Mouse (Mus musculus) retina, postnatal 1 day (tissue): ENCODE measurements at regions not wholly inside any gene's neighbourhood (a gene's known extent, or its start where the extent isn't known, plus 50 kb on each side); places are given as distances from the start of the nearest gene placed in this dataset.
A peak's percentile ranks its signal among the peaks of the same experiment; 100 is the strongest.

Source experiments
- DNase-seq: peaks from one replicate; pipeline ENCODE4 v3.0.0-alpha.2; 2012

GRCm38 (mm10) chr8:126538136-126538535 lies 55.6 kb downstream of the Irf2bp2 start:
- DNase-seq, result no peak

GRCm38 (mm10) chr8:126536928-126537618 lies 56.7 kb downstream of the Irf2bp2 start:
- DNase-seq, result peak; percentile 94

- DNase-seq, result peak; percentile 72
Measured at GRCm38 (mm10) chr8:126536132-126536927, 57.5 kb downstream of the Irf2bp2 start.

GRCm38 (mm10) chr8:126532284-126532974 lies 57.6 kb upstream of the Tarbp1 start:
- DNase-seq, result no peak

GRCm38 (mm10) chr8:126531459-126531858 lies 56.6 kb upstream of the Tarbp1 start:
- no peak for DNase-seq

- DNase-seq, result no peak
Measured at GRCm38 (mm10) chr8:126529409-126529808, 54.5 kb upstream of the Tarbp1 start.

- no peak for DNase-seq
Measured at GRCm38 (mm10) chr8:126528434-126529080, 53.7 kb upstream of the Tarbp1 start.

- no peak for DNase-seq
Measured at GRCm38 (mm10) chr8:126526864-126527571, 52.2 kb upstream of the Tarbp1 start.

GRCm38 (mm10) chr8:126525575-126525974 lies 50.7 kb upstream of the Tarbp1 start:
- DNase-seq, result no peak
